Mouse (Mus musculus) ES-Bruce4 (cell line): ENCODE data around the gene Col8a2. TPM values are rescaled to one million over a fixed set of nuclear protein-coding genes. Genes with fewer than 3 reads are reported as not detected.

Source experiments
- H3K27ac ChIP-seq: 2 replicates; pipeline ENCODE4 v1.5.1; 2012; ENCODE audit warnings: low read length, inconsistent platforms; ENCODE audit not compliant: insufficient read depth
- H3K27me3 ChIP-seq: 2 replicates; pipeline ENCODE4 v1.6.1; 2012; ENCODE audit warnings: mild to moderate bottlenecking, low read length, inconsistent platforms; ENCODE audit not compliant: control insufficient read depth, poor library complexity, insufficient read depth, severe bottlenecking
- H3K36me3 ChIP-seq: 2 replicates; pipeline ENCODE4 v1.6.1; 2012; ENCODE audit warnings: inconsistent platforms, mild to moderate bottlenecking, low read length, moderate library complexity; ENCODE audit not compliant: control insufficient read depth, poor library complexity, insufficient read depth, severe bottlenecking
- H3K4me1 ChIP-seq: one replicate; pipeline ENCODE4 v1.8.1; 2011; ENCODE audit warnings: low read length; ENCODE audit not compliant: control insufficient read depth, insufficient read depth
- H3K4me3 ChIP-seq: 2 replicates; pipeline ENCODE4 v1.5.1; 2011; ENCODE audit warnings: low read depth, mild to moderate bottlenecking, low read length
- H3K9ac ChIP-seq: 2 replicates; pipeline ENCODE4 v1.6.1; 2012; ENCODE audit warnings: low read depth, mild to moderate bottlenecking, inconsistent platforms; ENCODE audit not compliant: poor library complexity, severe bottlenecking
- H3K9me3 ChIP-seq: replicated peaks from 2 replicates; pipeline ENCODE4 v1.6.1; 2012; ENCODE audit warnings: mild to moderate bottlenecking, low read length, inconsistent platforms; ENCODE audit not compliant: control insufficient read depth, poor library complexity, insufficient read depth, severe bottlenecking
- CTCF ChIP-seq: IDR thresholded peaks from one replicate; pipeline ENCODE4 v1.8.1; 2011; ENCODE audit warnings: low read depth, low read length
- EP300 ChIP-seq: IDR thresholded peaks from 2 replicates; pipeline ENCODE4 v1.6.1; 2011; ENCODE audit warnings: low read depth, low read length; ENCODE audit not compliant: insufficient read depth
- POLR2A ChIP-seq: IDR thresholded peaks from one replicate; pipeline ENCODE4 v1.8.1; 2011; ENCODE audit warnings: low read length; ENCODE audit not compliant: insufficient read depth
- polyA plus RNA-seq: library from polyadenylated mRNA; stranded (reverse); fragments of >200 nt; gene quantifications from 2 replicates; pipeline ENCODE4 v1.2.4, GENCODE M21; 2011; ENCODE audit warnings: low read depth; ENCODE audit not compliant: missing spikeins, insufficient read depth, insufficient read length

Col8a2 gene
- polyA plus RNA-seq, 1 experiment = 1.0 TPM

- peaks cover 4% of the 10 kb centered on the region; the same call in 1 of the 2 replicates for H3K27me3 ChIP-seq
- H3K4me1 ChIP-seq = peaks cover 6% of the 10 kb centered on the region
- no peaks in the 10 kb centered on the region for H3K9me3 ChIP-seq
- no peaks in the 10 kb centered on the region for H3K36me3 ChIP-seq
- H3K4me3 ChIP-seq = no peak overlapping the region
- H3K9ac ChIP-seq = no peak overlapping the region
- no peak overlapping the region for H3K27ac ChIP-seq
- no peak for TF ChIP-seq EP300
- TF ChIP-seq POLR2A = no peak
- peak; percentile 48 for TF ChIP-seq CTCF
Measured at GRCm38 (mm10) chr4:126303877-126304276, 17.3 kb downstream of the Col8a2 start.

DNA sequence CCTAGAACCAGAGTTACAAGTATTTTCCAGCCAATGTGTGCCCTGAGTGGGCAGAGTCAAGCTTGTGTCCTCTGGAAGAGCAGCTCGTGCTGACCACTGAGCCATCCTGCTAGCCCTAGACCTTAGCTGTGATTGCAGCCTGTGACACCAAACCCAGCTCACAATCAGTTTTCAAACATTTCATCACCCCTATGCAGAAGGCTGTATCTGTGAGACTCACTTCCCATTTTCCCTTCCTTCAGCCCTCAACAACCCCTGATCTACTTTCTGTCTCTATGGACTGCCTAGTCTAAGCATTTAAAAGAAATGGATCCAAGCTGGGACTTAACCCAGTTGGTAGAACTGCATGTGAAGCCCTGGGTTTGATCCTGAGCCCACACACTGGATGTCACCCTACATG lies 18.8 kb downstream of the Col8a2 start:
- H3K9me3 ChIP-seq = no peaks in the 10 kb centered on the region
- no peaks in the 10 kb centered on the region for H3K36me3 ChIP-seq
- peaks cover 4% of the 10 kb centered on the region; the same call in 1 of the 2 replicates for H3K27me3 ChIP-seq

DNA sequence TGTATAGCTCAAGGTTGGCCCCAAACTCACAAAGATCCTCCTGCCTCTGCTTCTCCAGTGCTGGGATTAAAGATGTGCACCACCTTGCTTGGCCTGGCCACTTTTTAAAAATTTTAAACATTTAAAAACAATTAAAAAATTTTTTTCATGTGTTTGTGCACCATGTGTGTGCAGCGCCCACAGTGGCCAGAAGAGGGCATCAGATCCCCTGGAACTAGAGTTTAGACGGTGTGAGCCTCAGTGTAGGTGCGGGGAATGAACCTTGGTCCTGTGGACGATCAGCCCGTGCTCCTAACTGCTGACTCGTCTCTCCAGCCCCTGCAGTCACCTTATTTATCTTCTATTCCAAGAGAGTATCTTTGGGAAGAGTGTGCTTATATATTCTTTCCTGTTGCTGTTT lies 19.5 kb downstream of the Col8a2 start:
- Histone ChIP-seq H3K27me3 (peaks cover 4% of the 10 kb centered on the region; the same call in 1 of the 2 replicates), H3K36me3 (no peaks in the 10 kb centered on the region), H3K4me3 (no peak overlapping the region), H3K4me1 (peaks cover 2% of the 10 kb centered on the region), H3K9ac (no peak overlapping the region), H3K27ac (no peak overlapping the region), H3K9me3 (no peaks in the 10 kb centered on the region)
- TF ChIP-seq EP300 (no peak), CTCF (peak; percentile 25)

More for the DNA sequence above, 18.8 kb downstream of the Col8a2 start:
- TF ChIP-seq CTCF (no peak), POLR2A (no peak), EP300 (no peak)
- no peak overlapping the region for H3K9ac ChIP-seq
- H3K4me1 ChIP-seq = peaks cover 6% of the 10 kb centered on the region
- no peak overlapping the region for H3K27ac ChIP-seq
- no peak overlapping the region for H3K4me3 ChIP-seq

DNA sequence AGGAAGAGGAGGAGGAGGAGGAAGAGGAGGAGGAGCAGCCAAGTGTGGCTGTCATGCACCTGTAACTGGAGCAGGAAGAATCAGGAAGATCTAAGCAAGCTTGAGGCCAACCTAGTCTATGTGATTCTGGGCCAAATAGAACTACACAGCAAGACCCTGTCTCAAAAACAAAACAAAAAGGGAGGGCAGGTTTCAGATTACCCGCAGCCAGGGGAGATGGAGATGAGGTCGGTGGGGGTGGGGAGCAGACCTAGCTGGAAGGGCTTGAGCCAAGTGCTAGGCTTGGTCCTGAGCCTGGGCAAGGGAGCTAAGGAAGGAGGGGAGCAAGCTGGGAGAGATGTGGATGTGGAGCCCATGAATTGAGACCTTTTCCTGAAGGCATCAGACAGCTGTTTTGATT lies 20.2 kb downstream of the Col8a2 start:
- Histone ChIP-seq H3K27ac (no peak overlapping the region), H3K9ac (no peak overlapping the region), H3K9me3 (no peaks in the 10 kb centered on the region), H3K4me3 (no peak overlapping the region), H3K4me1 (peaks cover 2% of the 10 kb centered on the region), H3K27me3 (no peaks in the 10 kb centered on the region), H3K36me3 (no peaks in the 10 kb centered on the region)
- TF ChIP-seq CTCF (no peak), POLR2A (no peak), EP300 (no peak)

DNA sequence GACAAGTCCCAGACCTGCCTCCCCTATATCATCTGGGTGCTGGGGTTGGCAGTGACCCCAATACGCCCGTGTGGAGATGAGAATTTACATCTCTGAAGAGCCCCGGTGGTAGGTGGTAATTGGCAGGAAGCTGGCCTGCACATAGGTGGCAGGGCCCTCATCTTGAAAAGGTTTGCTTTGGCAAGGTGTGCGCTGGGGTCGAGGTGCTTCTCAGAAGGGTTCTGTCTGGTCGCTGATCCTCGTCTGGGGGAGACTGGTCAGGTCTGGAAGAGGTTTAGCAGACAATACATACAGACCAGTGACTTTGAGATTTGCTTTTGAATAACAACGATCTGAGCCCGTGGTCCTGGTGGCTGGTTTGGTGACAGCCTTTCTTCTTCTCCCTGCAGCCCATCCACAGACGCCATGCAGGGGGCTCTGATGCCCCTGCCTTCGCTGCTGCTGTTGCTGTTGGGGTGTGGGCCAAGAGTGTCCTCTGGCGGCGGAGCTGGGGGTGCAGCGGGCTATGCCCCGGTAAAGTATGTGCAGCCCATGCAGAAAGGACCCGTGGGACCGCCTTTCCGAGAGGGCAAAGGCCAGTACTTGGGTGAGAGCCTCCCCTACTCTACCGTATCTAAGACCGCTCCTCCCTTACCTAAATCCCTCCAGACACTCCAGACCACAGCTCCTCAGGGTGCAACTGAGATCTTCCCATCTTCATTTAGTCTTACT lies 22.8 kb downstream of the Col8a2 start:
- peaks cover 2% of the 10 kb centered on the region for H3K4me1 ChIP-seq
- peak overlapping the region; percentile 70 for H3K4me3 ChIP-seq
- H3K27me3 ChIP-seq = no peaks in the 10 kb centered on the region
- H3K9me3 ChIP-seq = no peaks in the 10 kb centered on the region
- H3K36me3 ChIP-seq = no peaks in the 10 kb centered on the region
- no peak overlapping the region for H3K27ac ChIP-seq
- H3K9ac ChIP-seq = 0 out of 2 replicates have a peak overlapping the region, but pooled peaks have one; percentile 9
- TF ChIP-seq CTCF (peak; percentile 49), EP300 (no peak)

- Histone ChIP-seq H3K9ac (0 out of 2 replicates have a peak overlapping the region, but pooled peaks have one; percentile 9), H3K27ac (no peak overlapping the region), H3K4me3 (peak overlapping the region; percentile 70), H3K27me3 (no peaks in the 10 kb centered on the region), H3K36me3 (no peaks in the 10 kb centered on the region), H3K9me3 (no peaks in the 10 kb centered on the region), H3K4me1 (peaks cover 2% of the 10 kb centered on the region)
- no peak for TF ChIP-seq POLR2A
- TF ChIP-seq CTCF = peak; percentile 90
- TF ChIP-seq EP300 = no peak
Measured at GRCm38 (mm10) chr4:126309922-126310309, 23.3 kb downstream of the Col8a2 start.
